Mouse (Mus musculus) hindbrain, embryonic 11.5 days (tissue): ENCODE results near the gene Rbm24. TPM values are rescaled to one million over a fixed set of nuclear protein-coding genes. Genes with fewer than 3 reads are reported as not detected.

ENCODE experiments used
- ATAC-seq: fragments of 200-750 bp; cut with Nextera tagmentation; 2 replicates; pipeline ENCODE4 v1.8.0; 2017; ENCODE audit warnings: mild to moderate bottlenecking, moderate TSS enrichment, moderate library complexity; ENCODE audit not compliant: low FRiP score
- DNase-seq: peaks from one replicate; pipeline ENCODE4 v3.0.0-alpha.2; 2015; ENCODE audit warnings: low spot score
- H3K27ac ChIP-seq: fragments of 300-500 bp; sonication (generic); 2 replicates; pipeline ENCODE4 v1.5.1; 2014; ENCODE audit warnings: mild to moderate bottlenecking, low read depth, low read length
- H3K27me3 ChIP-seq: fragments of 300-500 bp; sonication (generic); 2 replicates; pipeline ENCODE4 v1.6.1; 2014; ENCODE audit warnings: mild to moderate bottlenecking, low read length, moderate library complexity, mixed read lengths; ENCODE audit not compliant: control insufficient read depth, insufficient read depth
- H3K36me3 ChIP-seq: fragments of 300-500 bp; sonication (generic); 2 replicates; pipeline ENCODE4 v1.6.1; 2014; ENCODE audit warnings: mild to moderate bottlenecking, low read length, moderate library complexity, mixed read lengths; ENCODE audit not compliant: control insufficient read depth, insufficient read depth
- H3K4me1 ChIP-seq: fragments of 300-500 bp; sonication (generic); replicated peaks from 2 replicates; pipeline ENCODE4 v1.6.1; 2014; ENCODE audit warnings: low read length, mixed read lengths; ENCODE audit not compliant: control insufficient read depth, insufficient read depth
- H3K4me2 ChIP-seq: fragments of 300-500 bp; sonication (generic); replicated peaks from 2 replicates; pipeline ENCODE4 v1.6.1; 2014; ENCODE audit warnings: mild to moderate bottlenecking, low read depth, low read length
- H3K4me3 ChIP-seq: fragments of 300-500 bp; sonication (generic); 2 replicates; pipeline ENCODE4 v1.5.1; 2014; ENCODE audit warnings: low read depth, low read length
- H3K9ac ChIP-seq: fragments of 300-500 bp; sonication (generic); 2 replicates; pipeline ENCODE4 v1.6.1; 2014; ENCODE audit warnings: low read depth, low read length
- H3K9me3 ChIP-seq: fragments of 300-500 bp; sonication (generic); 2 replicates; pipeline ENCODE4 v1.6.1; 2016; ENCODE audit warnings: low read length; ENCODE audit not compliant: control insufficient read depth
- WGBS: fragments of 180-500 bp; shearing (Covaris S2); extraction: QIAGEN DNeasy Blood & Tissue Kit; methylation state at CpG from one replicate; pipeline ENCODE4 v1.1.7; 2014; 5-methylcytosine and 5-hydroxymethylcytosine counted together
- polyA plus RNA-seq: library from polyadenylated mRNA; unstranded; fragments of >200 nt; fragmentation: Nextera tagmentation; extraction: Ambion mirVana; gene quantifications from 2 replicates; pipeline ENCODE4 v1.2.1, GENCODE M21; 2014

Rbm24 gene
- 2.4 and 2.5 TPM in 2 replicates for polyA plus RNA-seq

DNA sequence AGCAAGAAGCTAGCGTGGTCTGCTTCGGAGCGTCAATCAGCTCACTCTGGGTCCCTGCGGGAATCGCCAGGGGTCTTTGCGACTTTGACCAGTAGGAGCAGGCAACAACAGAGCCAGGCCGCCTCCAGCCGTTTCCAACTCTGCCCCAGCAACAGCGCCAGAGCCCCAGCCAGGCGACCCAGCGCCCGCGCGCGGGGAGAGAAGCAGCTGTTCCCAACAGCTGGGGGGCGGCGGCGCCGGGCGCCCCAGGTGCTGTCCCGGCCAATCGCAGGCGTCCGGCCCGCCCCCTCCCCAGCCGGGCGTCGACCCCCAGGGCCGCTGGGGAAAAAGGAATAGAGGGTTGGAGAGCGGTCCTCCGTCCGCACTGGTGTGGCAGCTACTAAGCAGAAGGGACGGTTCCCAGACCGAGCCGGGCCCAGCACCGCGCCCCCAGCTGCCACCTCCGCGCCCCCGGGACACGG lies at the start of gene Rbm24:
TSS of gene Rbm24 (plus strand) at position 294 of the 461 bp plus-strand sequence.
- WGBS = under 1% methylated on average over 36 of the region's 41 CpGs
- H3K4me1 ChIP-seq = no peaks in the 10 kb centered on the region
- ATAC-seq = peak; percentile 91

GRCm38 (mm10) chr13:46372884-46373283 lies 45.4 kb upstream of the Rbm24 start:
- no peak overlapping the region for H3K9ac ChIP-seq
- H3K36me3 ChIP-seq = no peaks in the 10 kb centered on the region
- H3K4me1 ChIP-seq = no peaks in the 10 kb centered on the region
- no peak overlapping the region for H3K4me3 ChIP-seq
- H3K27me3 ChIP-seq = no peaks in the 10 kb centered on the region
- H3K9me3 ChIP-seq = no peaks in the 10 kb centered on the region
- no peak for DNase-seq
- H3K4me2 ChIP-seq = no peak overlapping the region
- WGBS = 87% methylated on average over 7 of the region's 7 CpGs
- H3K27ac ChIP-seq = no peak overlapping the region
- ATAC-seq = no peak

More for the DNA sequence above, at the start of gene Rbm24:
- no peaks in the 10 kb centered on the region for H3K27me3 ChIP-seq
- no peaks in the 10 kb centered on the region for H3K36me3 ChIP-seq
- peak; percentile 83 for DNase-seq
- no peaks in the 10 kb centered on the region for H3K9me3 ChIP-seq
- peak within 1 kb of the TSS; percentile 50 for H3K4me2 ChIP-seq
- peak within 1 kb of the TSS; percentile 18 for H3K27ac ChIP-seq
- H3K4me3 ChIP-seq = peak within 1 kb of the TSS; percentile 39
- peak within 1 kb of the TSS; percentile 71 for H3K9ac ChIP-seq

DNA sequence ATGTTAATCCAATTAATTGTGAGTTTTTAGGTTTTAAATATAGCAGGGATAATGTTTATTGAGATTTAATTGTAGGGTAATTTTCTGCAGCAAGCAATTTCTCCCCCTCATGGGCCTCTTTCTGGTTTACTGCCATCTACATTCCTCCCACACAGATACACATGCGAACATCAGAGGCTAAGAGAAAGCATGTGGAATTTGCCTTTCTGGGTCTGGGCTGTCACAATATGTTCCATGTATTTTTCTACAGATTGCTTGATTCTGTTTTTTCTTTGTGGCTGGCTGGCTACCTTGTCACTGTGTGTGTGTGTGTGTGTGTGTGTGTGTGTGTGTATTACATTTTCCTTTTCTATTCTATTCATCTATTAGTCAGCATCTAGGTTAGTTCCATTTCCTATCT lies 42.9 kb upstream of the Rbm24 start:
- no peaks in the 10 kb centered on the region for H3K36me3 ChIP-seq
- H3K27me3 ChIP-seq = no peaks in the 10 kb centered on the region
- H3K9me3 ChIP-seq = no peaks in the 10 kb centered on the region
- DNase-seq (no peak), ATAC-seq (no peak)
- no peak overlapping the region for H3K4me2 ChIP-seq
- no peak overlapping the region for H3K27ac ChIP-seq
- 100% methylated on average over 1 of the region's 1 CpGs for WGBS
- no peak overlapping the region for H3K9ac ChIP-seq
- H3K4me3 ChIP-seq = no peak overlapping the region
- H3K4me1 ChIP-seq = no peaks in the 10 kb centered on the region

- Histone ChIP-seq H3K27me3 (no peaks in the 10 kb centered on the region), H3K9me3 (no peaks in the 10 kb centered on the region), H3K4me1 (no peaks in the 10 kb centered on the region), H3K4me3 (no peak overlapping the region), H3K9ac (no peak overlapping the region), H3K27ac (no peak overlapping the region), H3K36me3 (no peaks in the 10 kb centered on the region), H3K4me2 (no peak overlapping the region)
- ATAC-seq (no peak), DNase-seq (no peak)
- WGBS = 82% methylated on average over 8 of the region's 8 CpGs
These were observed 30.8 kb upstream of the Rbm24 start for GRCm38 (mm10) chr13:46387396-46387795.

- H3K4me3 ChIP-seq = no peak overlapping the region
- no peak overlapping the region for H3K4me2 ChIP-seq
- no peak overlapping the region for H3K27ac ChIP-seq
- H3K36me3 ChIP-seq = no peaks in the 10 kb centered on the region
- H3K4me1 ChIP-seq = no peaks in the 10 kb centered on the region
- no peaks in the 10 kb centered on the region for H3K9me3 ChIP-seq
- no peak overlapping the region for H3K9ac ChIP-seq
- WGBS = 78% methylated on average over 1 of the region's 1 CpGs
- DNase-seq (no peak), ATAC-seq (no peak)
- H3K27me3 ChIP-seq = no peaks in the 10 kb centered on the region
These were observed 26.6 kb upstream of the Rbm24 start for GRCm38 (mm10) chr13:46391654-46392053.

- DNase-seq (no peak), ATAC-seq (no peak)
- Histone ChIP-seq H3K27ac (no peak overlapping the region), H3K4me3 (no peak overlapping the region), H3K9me3 (no peaks in the 10 kb centered on the region), H3K4me1 (no peaks in the 10 kb centered on the region), H3K4me2 (no peak overlapping the region), H3K36me3 (no peaks in the 10 kb centered on the region), H3K9ac (no peak overlapping the region), H3K27me3 (no peaks in the 10 kb centered on the region)
- 86% methylated on average over 4 of the region's 4 CpGs for WGBS
These were observed 25.3 kb upstream of the Rbm24 start for GRCm38 (mm10) chr13:46392893-46393292.

GRCm38 (mm10) chr13:46393936-46394335 lies 24.3 kb upstream of the Rbm24 start:
- WGBS = 84% methylated on average over 2 of the region's 2 CpGs
- no peak overlapping the region for H3K4me2 ChIP-seq
- DNase-seq = no peak
- no peak overlapping the region for H3K27ac ChIP-seq
- H3K27me3 ChIP-seq = no peaks in the 10 kb centered on the region
- ATAC-seq = no peak
- no peaks in the 10 kb centered on the region for H3K4me1 ChIP-seq
- no peaks in the 10 kb centered on the region for H3K36me3 ChIP-seq
- H3K9ac ChIP-seq = no peak overlapping the region
- no peaks in the 10 kb centered on the region for H3K9me3 ChIP-seq
- no peak overlapping the region for H3K4me3 ChIP-seq

DNA sequence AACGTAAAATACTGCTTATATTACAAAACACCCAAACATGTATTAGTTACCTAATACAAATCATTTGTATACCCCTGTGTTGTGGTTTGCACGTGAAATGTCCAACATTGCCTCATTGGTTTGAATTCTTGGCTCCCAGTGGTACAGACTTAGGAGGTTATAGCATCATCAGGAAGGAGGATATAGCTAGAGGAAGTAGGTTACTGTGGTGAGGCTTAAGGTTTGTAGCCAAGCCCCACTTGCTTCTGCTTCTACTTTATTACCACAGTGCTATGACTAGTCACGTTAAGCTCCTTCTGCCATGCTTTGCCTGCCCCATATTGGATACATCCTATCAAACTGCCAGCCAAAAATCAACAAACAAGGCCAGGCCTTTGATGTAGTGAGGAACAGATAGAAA lies 21.0 kb upstream of the Rbm24 start:
- Histone ChIP-seq H3K27me3 (no peaks in the 10 kb centered on the region), H3K4me2 (no peak overlapping the region), H3K4me1 (no peaks in the 10 kb centered on the region), H3K9me3 (no peaks in the 10 kb centered on the region), H3K36me3 (no peaks in the 10 kb centered on the region), H3K4me3 (no peak overlapping the region), H3K9ac (no peak overlapping the region), H3K27ac (no peak overlapping the region)
- no peak for ATAC-seq
- DNase-seq = no peak
- WGBS = 81% methylated on average over 3 of the region's 3 CpGs

- ATAC-seq (no peak), DNase-seq (no peak)
- WGBS = 90% methylated on average over 1 of the region's 1 CpGs
- Histone ChIP-seq H3K4me3 (no peak overlapping the region), H3K9me3 (no peaks in the 10 kb centered on the region), H3K4me2 (no peak overlapping the region), H3K36me3 (no peaks in the 10 kb centered on the region), H3K4me1 (no peaks in the 10 kb centered on the region), H3K27ac (no peak overlapping the region), H3K27me3 (no peaks in the 10 kb centered on the region), H3K9ac (no peak overlapping the region)
These were observed 11.1 kb upstream of the Rbm24 start for GRCm38 (mm10) chr13:46407151-46407550.
